Mouse (Mus musculus) E14TG2a.4 (cell line): ENCODE measurements around the gene Kcnk6.
"Not testable (repeated sequence)": the region's sequence is repeated elsewhere in the genome, so short reads cannot be mapped to it uniquely, and the experiment has no call there.

Experiments used
- H3K27me3 ChIP-seq: 2 replicates; pipeline ENCODE4 v1.6.1; 2014; ENCODE audit warnings: low read length, control low read depth; ENCODE audit not compliant: insufficient read depth
- H3K36me3 ChIP-seq: 2 replicates; pipeline ENCODE4 v1.6.1; 2014; ENCODE audit warnings: low read length, control low read depth; ENCODE audit not compliant: insufficient read depth
- H3K4me1 ChIP-seq: replicated peaks from 2 replicates; pipeline ENCODE4 v1.6.1; 2014; ENCODE audit warnings: low read depth, low read length, control low read depth
- H3K4me3 ChIP-seq: replicated peaks from 2 replicates; pipeline ENCODE4 v1.5.1; 2014; ENCODE audit warnings: mild to moderate bottlenecking, low read length
- H3K9me3 ChIP-seq: 2 replicates; pipeline ENCODE4 v1.6.1; 2014; ENCODE audit warnings: low read length, control low read depth
- CTCF ChIP-seq: conservative IDR thresholded peaks from 2 replicates; pipeline ENCODE4 v1.5.1; 2014; ENCODE audit warnings: low read length
- NANOG ChIP-seq: IDR thresholded peaks from 2 replicates; pipeline ENCODE4 v1.6.1; 2014; ENCODE audit warnings: borderline replicate concordance, low read length, mixed read lengths
- POU5F1 ChIP-seq: IDR thresholded peaks from 2 replicates; pipeline ENCODE4 v1.6.1; 2014; ENCODE audit warnings: low read length, borderline replicate concordance

Kcnk6 gene

DNA sequence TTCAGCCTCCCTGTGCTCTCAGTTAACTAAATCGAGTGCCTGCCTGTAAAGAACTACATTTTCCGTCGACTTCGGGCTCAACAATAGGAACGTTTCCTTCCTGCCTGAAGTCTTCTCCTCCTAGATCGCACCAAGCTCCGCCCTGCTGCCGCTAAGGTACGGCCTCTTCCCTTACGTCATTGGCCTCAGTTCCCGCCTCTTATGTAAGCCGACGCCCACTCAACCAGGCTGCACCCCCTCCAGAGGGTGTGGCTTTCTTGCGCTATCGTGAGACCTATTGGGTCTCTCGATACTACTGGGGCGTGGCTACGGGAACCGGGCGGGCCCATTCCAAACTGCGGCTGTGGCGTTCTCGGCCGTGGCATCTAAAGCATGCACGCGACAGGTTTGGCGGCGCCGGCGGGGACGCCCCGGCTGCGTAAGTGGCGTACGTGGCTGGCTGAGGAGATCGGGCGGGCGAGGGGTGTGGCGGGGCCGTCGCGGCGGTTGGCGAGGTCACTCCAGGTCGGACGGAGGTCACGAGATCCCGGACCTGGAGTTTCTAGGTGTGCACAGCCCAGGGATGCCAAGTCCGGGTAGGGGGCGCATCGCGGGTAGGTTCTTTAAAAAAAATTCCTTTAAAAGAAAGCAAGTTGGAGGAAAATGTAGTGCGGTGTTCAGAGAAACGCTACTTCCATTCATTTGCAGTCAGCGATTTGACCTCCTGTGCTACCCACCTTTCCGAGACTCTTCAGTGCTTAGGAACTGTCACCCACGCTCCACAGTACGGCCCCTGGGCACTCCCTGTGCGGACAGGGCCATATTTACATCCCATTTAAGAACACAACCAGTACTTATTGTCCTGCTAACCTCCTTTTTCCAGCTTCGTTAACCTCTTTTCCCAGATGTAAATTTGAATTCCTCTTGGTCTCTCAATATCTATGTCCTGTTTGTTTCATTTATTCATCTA lies 6.0 kb upstream of the Kcnk6 start, which contains the start of gene Yif1b:
Gene Yif1b, plus strand, starts transcription at position 311 of the 949 bp plus-strand sequence.
- peaks cover 24% of the 10 kb centered on the region for H3K36me3 ChIP-seq
- TF ChIP-seq CTCF: no peak
- TF ChIP-seq NANOG: no peak
- no peak for TF ChIP-seq POU5F1
- peaks cover 6% of the 10 kb centered on the region for H3K27me3 ChIP-seq
- peaks cover 50% of the 10 kb centered on the region for H3K4me1 ChIP-seq
- H3K4me3 ChIP-seq: peak within 1 kb of the TSS; percentile 88
- H3K9me3 ChIP-seq: no peaks in the 10 kb centered on the region

DNA sequence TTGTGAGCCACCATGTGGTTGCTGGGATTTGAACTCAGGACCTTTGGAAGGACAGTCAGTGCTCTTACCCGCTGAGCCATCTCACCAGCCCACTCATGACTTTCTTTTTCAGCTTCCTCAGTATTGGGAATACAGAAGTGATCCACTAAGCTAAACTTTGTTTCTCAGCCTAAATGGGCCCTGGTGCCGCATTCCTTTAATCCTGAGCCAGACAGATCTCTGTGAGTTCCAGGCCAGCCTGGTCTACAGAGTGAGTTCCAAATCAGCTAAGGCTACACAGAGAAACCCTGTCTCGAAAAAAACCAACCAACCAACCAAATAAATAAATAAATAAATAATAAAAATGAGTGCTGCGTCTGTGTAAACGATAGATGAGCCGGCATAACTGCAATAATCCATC lies 5.3 kb upstream of the Kcnk6 start:
- Histone ChIP-seq H3K4me1 (peaks cover 43% of the 10 kb centered on the region), H3K4me3 (peak overlapping the region; percentile 64)

DNA sequence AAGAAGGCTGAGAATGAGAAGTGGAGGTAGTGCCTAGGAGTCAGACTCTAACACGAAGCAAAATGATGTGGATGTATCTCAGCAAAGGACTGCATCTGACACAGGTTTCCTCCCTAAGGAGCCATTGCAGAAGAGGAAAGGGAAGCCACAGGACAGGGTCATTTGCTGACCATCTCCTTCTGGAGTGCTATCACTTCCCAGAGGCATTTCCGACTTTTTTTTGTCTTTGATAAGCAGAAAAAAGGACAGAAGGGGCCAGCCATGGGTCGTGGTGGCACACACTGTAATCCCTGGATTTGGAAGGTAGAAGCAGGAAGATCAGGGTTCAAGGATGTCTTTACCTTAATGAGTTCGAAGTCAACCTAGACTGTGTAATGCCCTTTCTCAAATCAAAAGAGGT lies 4.3 kb upstream of the Kcnk6 start:
- Histone ChIP-seq H3K36me3 (peaks cover 15% of the 10 kb centered on the region), H3K4me1 (peaks cover 41% of the 10 kb centered on the region), H3K27me3 (peaks cover 22% of the 10 kb centered on the region), H3K4me3 (no peak overlapping the region), H3K9me3 (no peaks in the 10 kb centered on the region)
- TF ChIP-seq NANOG (no peak), POU5F1 (no peak), CTCF (no peak)

More for the DNA sequence above, 5.3 kb upstream of the Kcnk6 start:
- Histone ChIP-seq H3K27me3 (peaks cover 12% of the 10 kb centered on the region), H3K36me3 (peaks cover 21% of the 10 kb centered on the region)
- not testable (repeated sequence) for H3K9me3 ChIP-seq

DNA sequence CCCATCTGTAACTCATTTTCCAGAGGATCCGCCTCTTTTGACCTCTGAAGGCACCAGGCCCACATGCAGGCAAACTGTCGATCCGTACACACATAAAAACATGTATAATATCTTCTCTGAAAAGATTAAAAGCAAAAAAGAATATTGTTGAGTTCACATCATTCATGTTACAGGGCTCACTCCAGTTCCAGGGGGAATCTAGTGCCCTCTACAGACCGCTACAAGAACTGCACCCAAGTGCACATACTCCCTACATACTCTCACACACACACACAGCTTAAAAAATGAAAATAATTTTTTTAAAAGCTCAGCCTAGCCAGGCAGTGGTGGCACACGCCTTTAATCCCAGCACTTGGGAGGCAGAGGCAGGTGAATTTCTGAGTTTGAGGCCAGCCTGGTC lies 2.3 kb upstream of the Kcnk6 start:
- H3K9me3 ChIP-seq: no peaks in the 10 kb centered on the region
- peaks cover 42% of the 10 kb centered on the region for H3K27me3 ChIP-seq
- H3K4me3 ChIP-seq: no peak overlapping the region
- H3K36me3 ChIP-seq: no peaks in the 10 kb centered on the region
- TF ChIP-seq CTCF (peak; percentile 97), NANOG (no peak)
- H3K4me1 ChIP-seq: peaks cover 34% of the 10 kb centered on the region

DNA sequence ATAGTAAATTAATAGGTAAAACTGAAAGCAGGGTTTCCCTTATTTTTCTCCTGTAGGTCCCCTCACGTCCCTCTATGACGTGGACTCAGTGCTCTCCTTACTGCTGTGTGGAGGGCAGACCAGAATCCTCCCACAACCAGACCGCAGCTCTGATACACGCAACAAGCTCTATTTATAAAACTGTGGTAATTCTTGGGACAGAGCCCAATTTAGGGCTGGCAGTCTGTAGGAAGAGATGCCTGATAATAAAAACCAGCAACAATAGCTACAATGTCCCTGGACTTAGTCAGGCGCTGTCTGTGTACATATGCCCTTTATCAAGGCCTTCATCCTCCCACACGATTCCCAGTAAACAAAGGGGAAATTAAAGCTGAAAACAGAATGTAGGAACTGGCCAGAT lies 1.4 kb upstream of the Kcnk6 start:
- peaks cover 51% of the 10 kb centered on the region for H3K27me3 ChIP-seq
- peaks cover 34% of the 10 kb centered on the region for H3K4me1 ChIP-seq
- no peaks in the 10 kb centered on the region for H3K9me3 ChIP-seq
- TF ChIP-seq POU5F1 (no peak), CTCF (no peak), NANOG (no peak)
- H3K4me3 ChIP-seq: no peak overlapping the region
- H3K36me3 ChIP-seq: no peaks in the 10 kb centered on the region

DNA sequence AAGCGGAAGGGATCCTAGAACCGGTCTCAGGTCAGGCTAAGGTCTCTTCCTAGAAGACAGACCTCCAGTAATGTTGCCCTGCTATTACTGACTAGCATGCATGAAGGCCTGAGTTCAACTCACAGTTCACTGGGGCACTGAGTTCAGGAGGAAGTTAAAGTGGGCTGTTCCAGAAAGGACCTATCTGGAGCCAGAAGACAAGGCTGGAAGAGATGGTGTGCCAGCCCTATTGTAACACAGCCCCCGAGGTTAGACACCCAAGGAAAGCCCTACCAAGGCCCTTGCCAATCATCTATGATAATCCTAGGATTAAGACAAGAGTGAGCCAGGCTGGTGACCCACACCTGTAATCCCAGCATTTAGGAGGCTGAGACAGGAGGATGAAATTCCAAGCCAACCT lies 798 bp downstream of the Kcnk6 start:
- H3K36me3 ChIP-seq: no peaks in the 10 kb centered on the region
- H3K4me3 ChIP-seq: peak overlapping the region; percentile 85
- peaks cover 26% of the 10 kb centered on the region for H3K4me1 ChIP-seq
- no peaks in the 10 kb centered on the region for H3K9me3 ChIP-seq
- peaks cover 54% of the 10 kb centered on the region for H3K27me3 ChIP-seq
- no peak for TF ChIP-seq CTCF
- no peak for TF ChIP-seq NANOG
- TF ChIP-seq POU5F1: no peak

DNA sequence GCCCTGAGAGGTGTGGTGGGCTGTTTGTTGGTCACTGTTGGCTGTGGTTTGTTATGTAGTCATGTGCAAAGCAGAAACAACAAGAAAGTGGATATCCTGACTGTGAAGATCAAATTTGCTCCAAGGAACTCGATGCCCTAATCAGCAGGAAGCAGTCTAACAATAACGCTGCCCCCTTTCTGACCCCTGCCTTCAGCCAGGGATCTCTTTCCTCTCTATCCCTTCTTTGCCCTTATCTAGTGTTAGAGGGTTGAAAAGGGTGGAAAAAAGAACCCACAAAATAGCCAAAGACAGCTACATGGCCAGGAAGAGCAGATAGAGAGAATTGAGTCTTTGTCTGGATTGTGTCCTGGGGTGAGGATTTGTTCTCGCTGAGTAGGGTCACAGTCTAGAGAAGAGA lies 1.8 kb downstream of the Kcnk6 start:
- no peak for TF ChIP-seq CTCF
- no peak for TF ChIP-seq NANOG
- no peak for TF ChIP-seq POU5F1
- peaks cover 4% of the 10 kb centered on the region for H3K9me3 ChIP-seq
- H3K4me3 ChIP-seq: no peak overlapping the region
- peaks cover 57% of the 10 kb centered on the region for H3K27me3 ChIP-seq
- H3K4me1 ChIP-seq: peaks cover 28% of the 10 kb centered on the region
- H3K36me3 ChIP-seq: no peaks in the 10 kb centered on the region

DNA sequence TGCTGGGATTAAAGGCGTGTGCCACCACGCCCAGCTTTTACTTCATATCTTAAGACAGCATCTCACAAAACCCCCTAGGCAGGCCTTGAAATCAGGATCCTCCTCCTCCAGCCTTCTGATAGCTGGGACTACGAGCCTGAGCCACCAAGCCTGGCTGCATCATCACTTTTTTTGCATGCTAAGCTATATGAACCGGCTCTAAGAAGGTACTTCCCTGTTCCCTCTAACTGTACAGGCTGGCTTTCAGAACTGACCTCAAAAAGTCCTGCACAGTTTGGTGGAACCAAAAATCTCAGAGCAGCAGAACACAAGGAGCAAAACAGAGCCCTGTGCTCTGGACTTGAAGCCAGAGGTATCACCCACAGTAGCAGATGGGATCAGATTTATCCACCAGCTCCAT lies 4.1 kb downstream of the Kcnk6 start:
- Histone ChIP-seq H3K36me3 (no peaks in the 10 kb centered on the region), H3K27me3 (peaks cover 60% of the 10 kb centered on the region), H3K9me3 (peaks cover 4% of the 10 kb centered on the region), H3K4me3 (no peak overlapping the region), H3K4me1 (peaks cover 40% of the 10 kb centered on the region)
- TF ChIP-seq NANOG: no peak
- TF ChIP-seq POU5F1: no peak
- no peak for TF ChIP-seq CTCF

DNA sequence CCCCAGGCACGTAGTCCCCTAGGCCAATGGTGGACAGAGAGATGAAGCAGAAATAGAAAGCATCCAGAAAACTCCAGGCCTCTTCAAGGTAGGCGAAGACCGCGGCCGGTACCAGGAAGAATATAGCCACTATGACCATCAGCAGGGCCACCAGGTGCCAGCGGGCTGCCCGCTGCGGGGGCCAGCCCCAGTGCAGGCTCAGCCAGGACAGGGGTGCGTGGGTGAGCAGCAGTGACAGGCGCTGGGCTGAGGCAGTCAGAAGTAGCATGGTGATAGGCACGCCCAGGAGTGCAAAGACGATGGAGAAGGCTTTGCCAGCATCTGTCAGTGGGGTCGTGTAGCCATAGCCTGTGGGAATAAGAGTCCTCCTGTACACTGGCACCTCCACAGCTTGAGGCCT lies 6.8 kb downstream of the Kcnk6 start:
- Histone ChIP-seq H3K9me3 (peaks cover 7% of the 10 kb centered on the region), H3K4me1 (peaks cover 29% of the 10 kb centered on the region), H3K36me3 (no peaks in the 10 kb centered on the region), H3K4me3 (peak overlapping the region; percentile 24), H3K27me3 (peaks cover 34% of the 10 kb centered on the region)
- TF ChIP-seq POU5F1 (no peak), CTCF (no peak), NANOG (no peak)
